22 mouse cellular contexts compared by ENCODE assay signal in genomic region chr11:35663661-35664060, GRCm38 (mm10).
DNase-seq lines count a peak whose midpoint lies in the region; ATAC-seq lines count a peak whose summit lies in the region.
"Had no signal": no experiment of that assay in that cellular context is flagged by ENCODE, and none has a peak within 500 bp of the region (broad histone marks: within the 10 kb centered on the region; RNA-seq: fewer than 3 reads in every experiment).

No protein-coding gene starts in this region.

- no peak overlapping the region for H3K4me2 ChIP-seq in forebrain, embryonic 16.5 days (ENCODE audit: low read length)
- H3K4me2 ChIP-seq in forebrain, embryonic 15.5 days (replicated peaks), result no peak overlapping the region
- H3K4me2 ChIP-seq in midbrain, embryonic 12.5 days (replicated peaks), result no peak overlapping the region
- H3K4me2 ChIP-seq in midbrain, embryonic 15.5 days, result no peak overlapping the region
- H3K4me2 ChIP-seq in midbrain, embryonic 16.5 days (ENCODE audit: low read length), result no peak overlapping the region
- H3K4me2 ChIP-seq: heart, embryonic 11.5 days; hindbrain, embryonic 15.5 days; neural tube, embryonic 15.5 days had no signal

- no peak overlapping the region for H3K4me3 ChIP-seq in forebrain, embryonic 16.5 days (replicated peaks; ENCODE audit: low read length)
- H3K4me3 ChIP-seq in forebrain, embryonic 15.5 days, result no peak overlapping the region
- no peak overlapping the region for H3K4me3 ChIP-seq in midbrain, embryonic 12.5 days
- H3K4me3 ChIP-seq in midbrain, embryonic 15.5 days, result no peak overlapping the region
- H3K4me3 ChIP-seq in midbrain, embryonic 16.5 days (ENCODE audit: low read depth, low read length), result no peak overlapping the region
- H3K4me3 ChIP-seq: erythroblast, embryonic 14.5 days; hindbrain, embryonic 15.5 days; megakaryocyte, embryonic 14.5 days; neural tube, embryonic 15.5 days had no signal

- H3K4me1 ChIP-seq in forebrain, embryonic 16.5 days (replicated peaks; ENCODE audit: control insufficient read depth, insufficient read depth, low read length), result no peaks in the 10 kb centered on the region
- 0 out of 2 replicates have a peak, but pooled peaks cover 9% of the 10 kb centered on the region for H3K4me1 ChIP-seq in forebrain, embryonic 15.5 days
- H3K4me1 ChIP-seq in midbrain, embryonic 12.5 days, result peaks cover 7% of the 10 kb centered on the region; the same call in 1 of the 2 replicates
- peaks cover 13% of the 10 kb centered on the region for H3K4me1 ChIP-seq in midbrain, embryonic 15.5 days
- H3K4me1 ChIP-seq in midbrain, embryonic 16.5 days (ENCODE audit: control insufficient read depth, insufficient read depth, low read length), result no peaks in the 10 kb centered on the region
- H3K4me1 ChIP-seq: megakaryocyte, embryonic 14.5 days had no signal

- DNase-seq in kidney, adult 18-20 months, result no peak
- no peak for DNase-seq in gastrocnemius, postnatal 25 days
- DNase-seq: adrenal gland, postnatal 36 days; cerebellum, adult 8-10 months; forebrain, postnatal 0 days; heart, postnatal 14 days; kidney, adult 2 months; kidney, postnatal 10 days; liver; lung, postnatal 10 days; right cerebral cortex, postnatal 4 days had no signal

- no peak overlapping the region for H3K9ac ChIP-seq in forebrain, embryonic 16.5 days (replicated peaks; ENCODE audit: low read depth, low read length)
- no peak overlapping the region for H3K9ac ChIP-seq in forebrain, embryonic 15.5 days (replicated peaks)
- H3K9ac ChIP-seq in midbrain, embryonic 12.5 days (replicated peaks), result no peak overlapping the region
- no peak overlapping the region for H3K9ac ChIP-seq in midbrain, embryonic 15.5 days
- no peak overlapping the region for H3K9ac ChIP-seq in midbrain, embryonic 16.5 days (ENCODE audit: low read depth, low read length)
- H3K9ac ChIP-seq: forebrain, postnatal 0 days; hindbrain, embryonic 15.5 days; neural tube, embryonic 15.5 days had no signal

- H3K27ac ChIP-seq in forebrain, embryonic 16.5 days (ENCODE audit: low read length), result no peak overlapping the region
- no peak overlapping the region for H3K27ac ChIP-seq in forebrain, embryonic 15.5 days (replicated peaks)
- no peak overlapping the region for H3K27ac ChIP-seq in midbrain, embryonic 12.5 days (replicated peaks)
- H3K27ac ChIP-seq in midbrain, embryonic 15.5 days, result no peak overlapping the region
- H3K27ac ChIP-seq in midbrain, embryonic 16.5 days (ENCODE audit: low read length), result no peak overlapping the region
- H3K27ac ChIP-seq: hindbrain, embryonic 15.5 days; neural tube, embryonic 15.5 days had no signal

- H3K36me3 ChIP-seq in forebrain, embryonic 16.5 days (ENCODE audit: control insufficient read depth, insufficient read depth), result no peaks in the 10 kb centered on the region
- no peaks in the 10 kb centered on the region for H3K36me3 ChIP-seq in forebrain, embryonic 15.5 days
- H3K36me3 ChIP-seq in midbrain, embryonic 12.5 days, result no peaks in the 10 kb centered on the region
- no peaks in the 10 kb centered on the region for H3K36me3 ChIP-seq in midbrain, embryonic 15.5 days (replicated peaks)
- H3K36me3 ChIP-seq in midbrain, embryonic 16.5 days (ENCODE audit: control insufficient read depth, insufficient read depth, low read length), result no peaks in the 10 kb centered on the region
- H3K36me3 ChIP-seq: hindbrain, embryonic 15.5 days; neural tube, embryonic 15.5 days had no signal

- H3K9me3 ChIP-seq in forebrain, embryonic 16.5 days (ENCODE audit: control insufficient read depth, low read length), result no peaks in the 10 kb centered on the region
- H3K9me3 ChIP-seq in forebrain, embryonic 15.5 days, result no peaks in the 10 kb centered on the region
- no peaks in the 10 kb centered on the region for H3K9me3 ChIP-seq in midbrain, embryonic 12.5 days
- no peaks in the 10 kb centered on the region for H3K9me3 ChIP-seq in midbrain, embryonic 15.5 days
- no peaks in the 10 kb centered on the region for H3K9me3 ChIP-seq in midbrain, embryonic 16.5 days (replicated peaks; ENCODE audit: control insufficient read depth, low read length, poor library complexity, severe bottlenecking)
- H3K9me3 ChIP-seq: hindbrain, embryonic 15.5 days; megakaryocyte, embryonic 14.5 days; neural tube, embryonic 15.5 days had no signal

- WGBS in forebrain, embryonic 16.5 days, result 16% methylated on average over 8 of the region's 8 CpGs
- 16% methylated on average over 8 of the region's 8 CpGs for WGBS in forebrain, embryonic 15.5 days
- 45% methylated on average over 8 of the region's 8 CpGs for WGBS in midbrain, embryonic 12.5 days
- 34% methylated on average over 8 of the region's 8 CpGs for WGBS in midbrain, embryonic 15.5 days
- 27% methylated on average over 8 of the region's 8 CpGs for WGBS in midbrain, embryonic 16.5 days

- ATAC-seq in forebrain, embryonic 16.5 days, result 0 out of 2 replicates have a peak, but pooled peaks have one; percentile 4
- ATAC-seq in forebrain, embryonic 15.5 days (replicated peaks), result no peak
- peak; percentile 21; the same call in 1 of the 2 replicates for ATAC-seq in midbrain, embryonic 12.5 days (ENCODE audit: low FRiP score, low read depth)
- ATAC-seq in midbrain, embryonic 15.5 days (replicated peaks), result no peak
- peak; percentile 40; the same call in 1 of the 2 replicates for ATAC-seq in midbrain, embryonic 16.5 days
- ATAC-seq: activated CD4-positive, CD25-positive, alpha-beta regulatory T cell, adult 4 months; forebrain, postnatal 0 days had no signal

- peaks cover 18% of the 10 kb centered on the region for H3K27me3 ChIP-seq in forebrain, embryonic 16.5 days (replicated peaks; ENCODE audit: control insufficient read depth, insufficient read depth, low read length)
- H3K27me3 ChIP-seq in forebrain, embryonic 15.5 days, result peaks cover 54% of the 10 kb centered on the region; the same call in 1 of the 2 replicates
- peaks cover 72% of the 10 kb centered on the region for H3K27me3 ChIP-seq in midbrain, embryonic 12.5 days
- peaks cover 20% of the 10 kb centered on the region for H3K27me3 ChIP-seq in midbrain, embryonic 15.5 days (replicated peaks)
- peaks cover 6% of the 10 kb centered on the region for H3K27me3 ChIP-seq in midbrain, embryonic 16.5 days (ENCODE audit: control insufficient read depth, insufficient read depth, low read depth, low read length)
- H3K27me3 ChIP-seq: hindbrain, embryonic 15.5 days had no signal

Comparison
In these comparisons a context has a peak if more than half of its experiments do, and no peak if none do; other contexts are left out.
1. ATAC-seq: peak in forebrain, embryonic 16.5 days (single experiment), midbrain, embryonic 12.5 days (single experiment) and midbrain, embryonic 16.5 days (single experiment); none in forebrain, embryonic 15.5 days (single experiment) and midbrain, embryonic 15.5 days (single experiment).